Mouse (Mus musculus) stomach, embryonic 14.5 days (tissue): ENCODE results near the gene Ap3s2. TPM values are rescaled to one million over a fixed set of nuclear protein-coding genes. Genes with fewer than 3 reads are reported as not detected.
A peak's percentile ranks its signal among the peaks of the same experiment; 100 is the strongest.

ENCODE experiments used
- ATAC-seq: fragments of 200-750 bp; cut with Nextera tagmentation; 2 replicates; pipeline ENCODE4 v1.8.0; 2017; ENCODE audit warnings: low read depth, moderate TSS enrichment; ENCODE audit not compliant: insufficient number of reproducible peaks, insufficient read depth, low FRiP score
- H3K27ac ChIP-seq: fragments of 300-500 bp; sonication (generic); 2 replicates; pipeline ENCODE4 v1.5.1; 2014; ENCODE audit warnings: mild to moderate bottlenecking, low read length, moderate library complexity, mixed read lengths
- H3K27me3 ChIP-seq: fragments of 300-500 bp; sonication (generic); 2 replicates; pipeline ENCODE4 v1.6.1; 2014; ENCODE audit warnings: low read length, control low read depth, mixed read lengths; ENCODE audit not compliant: control insufficient read depth, insufficient read depth
- H3K36me3 ChIP-seq: fragments of 300-500 bp; sonication (generic); 2 replicates; pipeline ENCODE4 v1.6.1; 2014; ENCODE audit warnings: mild to moderate bottlenecking, control low read depth, low read length, moderate library complexity, mixed read lengths; ENCODE audit not compliant: control insufficient read depth, insufficient read depth
- H3K4me1 ChIP-seq: fragments of 300-500 bp; sonication (generic); 2 replicates; pipeline ENCODE4 v1.6.1; 2014; ENCODE audit warnings: low read length, control low read depth, mixed read lengths; ENCODE audit not compliant: control insufficient read depth, insufficient read depth
- H3K4me2 ChIP-seq: fragments of 300-500 bp; sonication (generic); replicated peaks from 2 replicates; pipeline ENCODE4 v1.6.1; 2014; ENCODE audit warnings: low read depth, low read length, control low read depth
- H3K4me3 ChIP-seq: fragments of 300-500 bp; sonication (generic); 2 replicates; pipeline ENCODE4 v1.5.1; 2014; ENCODE audit warnings: low read depth, low read length, control low read depth
- H3K9ac ChIP-seq: fragments of 300-500 bp; sonication (generic); replicated peaks from 2 replicates; pipeline ENCODE4 v1.6.1; 2014; ENCODE audit warnings: low read depth, mild to moderate bottlenecking, control low read depth, low read length, moderate library complexity, mixed read lengths
- H3K9me3 ChIP-seq: fragments of 300-500 bp; sonication (generic); 2 replicates; pipeline ENCODE4 v1.6.1; 2016; ENCODE audit warnings: low read depth, low read length, control low read depth; ENCODE audit not compliant: control insufficient read depth
- WGBS: fragments of 180-500 bp; shearing (Covaris S2); extraction: QIAGEN DNeasy Blood & Tissue Kit; methylation state at CpG from one replicate; pipeline ENCODE4 v1.1.7; 2014; 5-methylcytosine and 5-hydroxymethylcytosine counted together
- polyA plus RNA-seq: library from polyadenylated mRNA; unstranded; fragments of >200 nt; fragmentation: Nextera tagmentation; extraction: Ambion mirVana; gene quantifications from 2 replicates; pipeline ENCODE4 v1.2.1, GENCODE M21; 2014

Gene Ap3s2
- polyA plus RNA-seq, 1 experiment from 2014 or later: 34.0 TPM

DNA sequence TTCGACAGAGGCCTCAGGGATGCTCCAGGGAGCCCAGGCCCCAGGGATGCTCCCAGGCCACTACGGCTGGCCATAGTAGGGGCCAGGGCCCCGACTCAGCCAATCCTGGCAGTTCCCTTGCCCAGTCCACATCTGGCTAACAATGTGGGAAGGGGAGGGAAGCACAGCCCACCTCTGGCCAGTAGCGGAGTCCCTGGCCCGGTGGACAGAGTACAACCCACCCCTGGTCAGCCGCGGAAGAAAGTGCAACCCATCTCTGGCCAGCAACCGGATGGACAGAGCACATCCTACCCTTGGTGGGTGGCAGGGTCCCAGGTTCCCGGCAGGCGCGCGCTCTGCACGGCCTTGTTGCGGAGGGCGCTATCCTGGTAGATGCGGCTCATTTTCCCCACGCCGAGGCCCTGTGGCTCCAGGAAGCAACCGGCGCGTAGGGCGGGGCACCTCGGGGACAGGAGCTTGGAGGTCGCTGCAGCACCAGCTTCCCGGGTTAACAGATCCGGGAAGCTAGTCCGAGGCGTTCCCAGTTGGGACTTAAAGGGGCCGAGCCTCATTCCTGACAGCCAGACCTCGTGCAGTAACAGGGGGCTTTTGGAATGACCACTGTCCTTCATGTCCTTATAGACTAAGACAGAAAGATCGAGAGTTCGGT, 14.5 kb upstream of the Ap3s2 start, which contains the start of gene Arpin:
Gene Arpin, minus strand, starts transcription at position 498 of the 649 bp plus-strand sequence.
- WGBS: 1% methylated on average over 32 of the region's 32 CpGs
- Histone ChIP-seq H3K4me3 (peak within 1 kb of the TSS; percentile 53), H3K27me3 (no peaks in the 10 kb centered on the region), H3K36me3 (no peaks in the 10 kb centered on the region), H3K9me3 (no peaks in the 10 kb centered on the region), H3K9ac (peak within 1 kb of the TSS; percentile 39), H3K4me2 (peak within 1 kb of the TSS; percentile 66), H3K27ac (peak within 1 kb of the TSS; percentile 72), H3K4me1 (peaks cover 11% of the 10 kb centered on the region; the same call in 1 of the 2 replicates)
- ATAC-seq: peak; percentile 76

DNA sequence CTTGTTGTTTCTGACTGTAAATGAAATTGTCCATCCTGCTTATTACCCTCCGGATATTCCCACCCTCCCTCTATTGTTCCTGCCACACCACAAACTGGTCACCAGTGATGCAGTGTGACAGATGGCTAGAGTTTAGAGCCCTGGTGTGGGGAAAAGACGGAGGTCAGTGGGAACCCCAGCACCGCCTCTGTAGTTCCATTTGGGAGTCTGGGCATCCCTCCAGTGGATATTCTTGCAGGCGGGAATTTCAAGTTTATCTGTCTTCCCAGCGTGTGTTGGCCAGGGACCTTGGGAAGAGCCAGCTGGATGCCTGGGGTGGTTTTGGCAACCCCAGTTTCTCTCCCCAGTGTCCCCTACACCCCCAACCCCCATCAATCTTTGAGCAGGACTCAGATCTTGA, 14.0 kb upstream of the Ap3s2 start:
- H3K36me3 ChIP-seq: no peaks in the 10 kb centered on the region
- H3K4me3 ChIP-seq: peak overlapping the region; percentile 53
- H3K27me3 ChIP-seq: no peaks in the 10 kb centered on the region
- H3K27ac ChIP-seq: peak overlapping the region; percentile 72
- H3K9ac ChIP-seq: peak overlapping the region; percentile 39
- H3K4me1 ChIP-seq: peaks cover 11% of the 10 kb centered on the region; the same call in 1 of the 2 replicates
- 36% methylated on average over 5 of the region's 5 CpGs for WGBS
- H3K4me2 ChIP-seq: peak overlapping the region; percentile 66
- ATAC-seq: no peak
- H3K9me3 ChIP-seq: no peaks in the 10 kb centered on the region

DNA sequence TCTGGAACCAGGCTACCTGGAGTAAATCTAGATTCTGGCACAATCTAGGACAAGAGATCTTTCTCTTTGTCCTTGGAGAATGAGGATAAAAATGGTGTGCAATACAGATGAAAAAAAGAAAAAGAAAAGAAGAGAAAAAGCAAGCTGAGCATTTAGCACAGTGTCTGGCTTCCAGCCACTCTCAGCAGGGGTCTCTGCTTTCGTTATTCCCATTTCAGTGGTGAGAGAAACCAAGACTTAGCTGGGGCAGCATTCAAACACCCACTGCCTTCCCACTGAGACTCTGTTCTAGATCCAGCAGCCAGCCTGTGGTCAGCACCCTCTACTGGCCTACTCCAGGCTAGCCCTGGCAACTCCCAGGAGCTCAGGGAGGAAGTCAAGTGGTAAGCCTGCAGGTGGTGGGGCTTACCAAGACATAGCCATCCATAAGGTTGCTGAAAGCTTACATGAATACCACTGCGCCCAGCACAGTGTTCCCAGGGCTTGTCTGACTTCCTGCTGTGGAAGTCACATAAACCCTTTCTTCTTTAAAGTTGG, 8.1 kb upstream of the Ap3s2 start:
- Histone ChIP-seq H3K9me3 (no peaks in the 10 kb centered on the region), H3K4me3 (no peak overlapping the region), H3K36me3 (no peaks in the 10 kb centered on the region; the same call in none of the 2 replicates), H3K27ac (no peak overlapping the region), H3K9ac (no peak overlapping the region), H3K4me2 (no peak overlapping the region), H3K4me1 (no peaks in the 10 kb centered on the region), H3K27me3 (no peaks in the 10 kb centered on the region)
- WGBS: 77% methylated on average over 2 of the region's 2 CpGs
- no peak for ATAC-seq

GRCm38 (mm10) chr7:79914556-79914955, 5.9 kb downstream of the Ap3s2 start:
- ATAC-seq: no peak
- peaks cover 1% of the 10 kb centered on the region; the same call in 1 of the 2 replicates for H3K4me1 ChIP-seq
- no peak overlapping the region for H3K4me3 ChIP-seq
- no peaks in the 10 kb centered on the region for H3K9me3 ChIP-seq
- no peaks in the 10 kb centered on the region for H3K27me3 ChIP-seq
- no peak overlapping the region for H3K27ac ChIP-seq
- H3K36me3 ChIP-seq: peaks cover 11% of the 10 kb centered on the region
- H3K4me2 ChIP-seq: no peak overlapping the region
- no peak overlapping the region for H3K9ac ChIP-seq
- 73% methylated on average over 3 of the region's 3 CpGs for WGBS

- peaks cover 14% of the 10 kb centered on the region for H3K36me3 ChIP-seq
- no peak overlapping the region for H3K27ac ChIP-seq
- H3K9ac ChIP-seq: no peak overlapping the region
- H3K4me3 ChIP-seq: no peak overlapping the region
- ATAC-seq: no peak
- H3K4me1 ChIP-seq: no peaks in the 10 kb centered on the region
- H3K27me3 ChIP-seq: no peaks in the 10 kb centered on the region
- H3K9me3 ChIP-seq: no peaks in the 10 kb centered on the region
- H3K4me2 ChIP-seq: no peak overlapping the region
- WGBS: 83% methylated on average over 2 of the region's 2 CpGs
Measured at GRCm38 (mm10) chr7:79907356-79907755, 13.1 kb downstream of the Ap3s2 start.

GRCm38 (mm10) chr7:79906914-79907313, 13.5 kb downstream of the Ap3s2 start:
- no peak overlapping the region for H3K27ac ChIP-seq
- peaks cover 14% of the 10 kb centered on the region for H3K36me3 ChIP-seq
- no peaks in the 10 kb centered on the region for H3K4me1 ChIP-seq
- H3K9me3 ChIP-seq: no peaks in the 10 kb centered on the region
- H3K27me3 ChIP-seq: no peaks in the 10 kb centered on the region
- H3K4me2 ChIP-seq: no peak overlapping the region
- H3K9ac ChIP-seq: no peak overlapping the region
- no peak overlapping the region for H3K4me3 ChIP-seq
- WGBS: 88% methylated on average over 3 of the region's 3 CpGs
- no peak for ATAC-seq

DNA sequence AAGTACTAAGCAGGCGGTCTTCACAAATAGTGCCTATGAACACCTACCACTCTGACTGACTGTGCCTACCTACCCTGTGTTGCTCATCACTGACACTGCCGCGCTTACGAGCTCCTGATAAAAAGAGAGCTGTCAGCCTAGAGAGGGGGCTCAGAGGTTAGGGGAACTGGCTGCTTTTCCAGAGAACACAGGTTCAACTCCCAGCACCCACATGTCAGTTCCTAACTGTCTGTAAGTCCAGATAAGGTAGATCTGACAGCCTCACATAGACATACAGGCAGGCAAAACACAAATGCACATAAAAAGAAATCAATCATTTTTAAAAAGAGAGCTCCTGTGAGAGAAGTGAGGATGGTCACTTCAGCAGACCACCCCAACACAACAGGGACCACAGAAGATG, 15.3 kb downstream of the Ap3s2 start:
- no peak overlapping the region for H3K9ac ChIP-seq

DNA sequence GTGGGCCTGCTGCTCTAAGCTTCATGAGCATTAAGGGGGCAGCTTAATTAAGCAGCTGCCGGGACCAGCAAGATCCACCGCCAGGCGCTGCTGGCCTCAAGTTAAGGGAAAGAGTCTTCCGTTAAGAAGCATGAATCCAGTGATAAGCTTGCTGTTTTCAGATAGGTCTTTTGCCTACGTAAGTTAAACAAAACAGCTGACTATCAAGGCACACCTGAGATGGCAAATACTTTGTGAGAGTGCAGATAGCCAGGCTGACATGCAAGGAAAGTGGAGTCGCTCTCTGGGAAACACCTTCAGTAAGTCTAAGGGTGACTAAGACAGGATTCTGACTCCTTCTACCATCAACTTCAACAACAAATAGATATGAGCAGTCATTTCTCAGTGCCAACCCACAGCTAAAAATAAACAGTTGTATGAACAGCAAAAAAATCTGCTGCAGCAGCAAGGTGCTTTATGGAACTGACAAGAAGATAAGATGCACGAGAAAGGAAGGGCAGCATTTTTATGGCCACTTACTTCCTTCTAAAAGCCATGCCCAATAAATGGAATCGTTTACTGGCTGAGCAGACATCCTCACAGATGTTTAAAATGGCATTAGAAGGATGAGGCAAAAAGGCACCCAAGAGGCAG, 17.2 kb downstream of the Ap3s2 start:
- Histone ChIP-seq H3K9me3 (no peaks in the 10 kb centered on the region), H3K4me1 (no peaks in the 10 kb centered on the region), H3K27me3 (no peaks in the 10 kb centered on the region), H3K4me3 (no peak overlapping the region), H3K36me3 (peaks cover 5% of the 10 kb centered on the region; the same call in 1 of the 2 replicates), H3K9ac (no peak overlapping the region), H3K4me2 (no peak overlapping the region), H3K27ac (no peak overlapping the region)
- ATAC-seq: no peak
- 75% methylated on average over 8 of the region's 8 CpGs for WGBS

More for the DNA sequence above, 15.3 kb downstream of the Ap3s2 start:
- H3K4me2 ChIP-seq: no peak overlapping the region
- H3K27ac ChIP-seq: no peak overlapping the region
- no peaks in the 10 kb centered on the region for H3K9me3 ChIP-seq
- H3K27me3 ChIP-seq: no peaks in the 10 kb centered on the region
- 88% methylated on average over 4 of the region's 4 CpGs for WGBS
- no peak overlapping the region for H3K4me3 ChIP-seq
- no peak for ATAC-seq
- no peaks in the 10 kb centered on the region for H3K4me1 ChIP-seq
- H3K36me3 ChIP-seq: peaks cover 14% of the 10 kb centered on the region
